Mouse (Mus musculus) midbrain, embryonic 15.5 days (tissue): ENCODE results near the gene Cela2a. TPM values are rescaled to one million over a fixed set of nuclear protein-coding genes. Genes with fewer than 3 reads are reported as not detected.

Experiments used
- ATAC-seq: fragments of 200-750 bp; cut with Nextera tagmentation; replicated peaks from 2 replicates; pipeline ENCODE4 v1.8.0; 2017; ENCODE audit warnings: moderate TSS enrichment
- H3K27ac ChIP-seq: fragments of 300-500 bp; sonication (generic); 2 replicates; pipeline ENCODE4 v1.5.1; 2015; ENCODE audit warnings: mild to moderate bottlenecking, inconsistent platforms
- H3K27me3 ChIP-seq: fragments of 300-500 bp; sonication (generic); replicated peaks from 2 replicates; pipeline ENCODE4 v1.6.1; 2015; ENCODE audit warnings: inconsistent platforms
- H3K36me3 ChIP-seq: fragments of 300-500 bp; sonication (generic); replicated peaks from 2 replicates; pipeline ENCODE4 v1.6.1; 2015; ENCODE audit warnings: inconsistent platforms
- H3K4me1 ChIP-seq: fragments of 300-500 bp; sonication (generic); 2 replicates; pipeline ENCODE4 v1.6.1; 2015; ENCODE audit warnings: inconsistent platforms
- H3K4me2 ChIP-seq: fragments of 300-500 bp; sonication (generic); 2 replicates; pipeline ENCODE4 v1.6.1; 2015; ENCODE audit warnings: inconsistent platforms, mild to moderate bottlenecking, moderate library complexity
- H3K4me3 ChIP-seq: fragments of 300-500 bp; sonication (generic); 2 replicates; pipeline ENCODE4 v1.5.1; 2015; ENCODE audit warnings: mild to moderate bottlenecking, inconsistent platforms
- H3K9ac ChIP-seq: fragments of 300-500 bp; sonication (generic); 2 replicates; pipeline ENCODE4 v1.6.1; 2015; ENCODE audit warnings: mild to moderate bottlenecking, inconsistent platforms
- H3K9me3 ChIP-seq: fragments of 300-500 bp; sonication (generic); 2 replicates; pipeline ENCODE4 v1.6.1; 2016; ENCODE audit warnings: inconsistent platforms
- WGBS: fragments of 180-500 bp; shearing (Covaris S2); methylation state at CpG from one replicate; pipeline ENCODE4 v1.1.7; 2015; ENCODE audit warnings: mixed read lengths; 5-methylcytosine and 5-hydroxymethylcytosine counted together
- polyA plus RNA-seq: library from polyadenylated mRNA; unstranded; fragments of >200 nt; fragmentation: Nextera tagmentation; extraction: Ambion mirVana; gene quantifications from 2 replicates; pipeline ENCODE4 v1.2.1, GENCODE M21; 2015

Cela2a gene
- polyA plus RNA-seq, 1 experiment from 2014 or later = 0.36 TPM

GRCm38 (mm10) chr4:141866933-141867490 lies 41.1 kb upstream of the Cela2a start:
- Histone ChIP-seq H3K27me3 (no peaks in the 10 kb centered on the region), H3K36me3 (no peaks in the 10 kb centered on the region), H3K9me3 (no peaks in the 10 kb centered on the region), H3K4me3 (no peak overlapping the region), H3K4me1 (peaks cover 46% of the 10 kb centered on the region), H3K9ac (0 out of 2 replicates have a peak overlapping the region, but pooled peaks have one; percentile 5), H3K27ac (peak overlapping the region; percentile 62), H3K4me2 (no peak overlapping the region)
- ATAC-seq = no peak
- WGBS = 18% methylated on average over 9 of the region's 10 CpGs

DNA sequence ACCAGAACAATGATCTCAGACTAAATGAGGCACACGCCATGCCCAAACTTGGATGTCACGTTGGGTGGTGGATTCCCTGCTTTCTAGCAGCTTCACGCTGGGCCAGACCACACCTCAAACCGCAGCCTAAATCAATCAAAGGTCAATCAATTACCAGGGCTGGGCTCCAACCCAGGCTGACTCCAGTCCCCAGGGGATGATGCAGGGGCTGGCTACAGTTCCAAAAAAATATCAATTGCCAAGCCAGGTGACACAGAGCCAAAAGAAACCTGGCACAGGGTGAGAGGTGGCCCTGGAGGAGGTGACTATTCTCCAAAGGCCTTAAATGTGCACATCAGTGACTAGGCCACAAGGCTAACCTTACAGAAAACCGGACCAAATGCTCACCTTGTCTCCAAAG lies 39.6 kb upstream of the Cela2a start:
- no peak overlapping the region for H3K4me2 ChIP-seq
- no peak overlapping the region for H3K4me3 ChIP-seq
- 90% methylated on average over 5 of the region's 5 CpGs for WGBS
- no peaks in the 10 kb centered on the region for H3K9me3 ChIP-seq
- H3K27me3 ChIP-seq = no peaks in the 10 kb centered on the region
- H3K9ac ChIP-seq = no peak overlapping the region
- 0 out of 2 replicates have a peak, but pooled peaks cover 9% of the 10 kb centered on the region for H3K36me3 ChIP-seq
- H3K4me1 ChIP-seq = peaks cover 32% of the 10 kb centered on the region
- no peak for ATAC-seq
- no peak overlapping the region for H3K27ac ChIP-seq

DNA sequence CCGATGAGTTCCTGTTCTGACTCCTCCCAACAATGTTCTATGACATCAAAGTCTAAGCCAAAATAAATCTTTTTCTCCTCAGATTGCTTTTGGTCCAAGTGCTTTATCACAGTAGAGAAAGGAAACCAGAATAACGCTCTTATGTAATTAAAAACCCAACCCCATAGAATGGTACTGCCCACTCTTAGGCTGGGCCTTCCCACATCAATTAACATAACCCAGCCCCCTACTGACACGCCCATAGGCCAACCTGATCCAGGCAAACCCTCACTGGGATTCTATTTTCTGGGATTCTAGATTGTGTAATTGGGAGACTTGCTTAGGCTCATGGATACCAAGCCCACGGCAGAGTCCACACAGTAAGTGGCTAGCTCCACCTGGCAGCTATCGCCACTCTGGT lies 39.0 kb upstream of the Cela2a start:
- WGBS = 97% methylated on average over 5 of the region's 5 CpGs
- H3K9me3 ChIP-seq = no peaks in the 10 kb centered on the region
- H3K9ac ChIP-seq = no peak overlapping the region
- ATAC-seq = no peak
- 0 out of 2 replicates have a peak, but pooled peaks cover 15% of the 10 kb centered on the region for H3K36me3 ChIP-seq
- H3K4me3 ChIP-seq = no peak overlapping the region
- peaks cover 26% of the 10 kb centered on the region for H3K4me1 ChIP-seq
- no peak overlapping the region for H3K27ac ChIP-seq
- no peak overlapping the region for H3K4me2 ChIP-seq
- H3K27me3 ChIP-seq = no peaks in the 10 kb centered on the region

- Histone ChIP-seq H3K4me3 (no peak overlapping the region), H3K4me2 (no peak overlapping the region), H3K27me3 (no peaks in the 10 kb centered on the region), H3K27ac (no peak overlapping the region), H3K4me1 (peaks cover 23% of the 10 kb centered on the region), H3K36me3 (0 out of 2 replicates have a peak, but pooled peaks cover 15% of the 10 kb centered on the region), H3K9ac (no peak overlapping the region), H3K9me3 (no peaks in the 10 kb centered on the region)
- WGBS = 97% methylated on average over 8 of the region's 8 CpGs
- no peak for ATAC-seq
These were observed 38.5 kb upstream of the Cela2a start for GRCm38 (mm10) chr4:141864506-141864905.

GRCm38 (mm10) chr4:141863726-141864280 lies 37.8 kb upstream of the Cela2a start:
- ATAC-seq = no peak
- no peak overlapping the region for H3K27ac ChIP-seq
- H3K36me3 ChIP-seq = 0 out of 2 replicates have a peak, but pooled peaks cover 15% of the 10 kb centered on the region
- H3K9ac ChIP-seq = no peak overlapping the region
- H3K9me3 ChIP-seq = no peaks in the 10 kb centered on the region
- H3K4me2 ChIP-seq = no peak overlapping the region
- WGBS = 92% methylated on average over 7 of the region's 7 CpGs
- H3K4me3 ChIP-seq = no peak overlapping the region
- peaks cover 20% of the 10 kb centered on the region for H3K4me1 ChIP-seq
- H3K27me3 ChIP-seq = no peaks in the 10 kb centered on the region

DNA sequence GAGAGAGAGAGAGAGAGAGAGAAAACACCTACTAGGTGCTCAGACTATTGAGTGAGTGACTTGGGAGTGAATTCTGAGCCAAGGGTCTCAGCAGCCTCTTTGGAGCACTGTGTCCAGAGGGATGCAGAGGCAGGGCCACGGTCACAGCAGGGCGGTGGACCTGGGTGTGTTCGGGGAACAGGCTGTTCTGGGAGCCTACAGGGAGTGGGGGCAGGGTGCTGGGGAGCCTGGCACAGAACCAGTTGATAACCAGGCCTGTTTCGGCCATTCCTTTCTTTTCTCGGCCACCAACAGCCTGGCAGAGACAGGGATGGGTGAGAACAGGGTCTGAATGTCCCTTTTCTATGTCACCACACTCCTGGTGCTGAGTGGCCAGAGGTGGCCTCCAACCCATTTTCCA lies 36.9 kb upstream of the Cela2a start:
- Histone ChIP-seq H3K4me1 (peaks cover 16% of the 10 kb centered on the region), H3K4me2 (no peak overlapping the region), H3K4me3 (no peak overlapping the region), H3K36me3 (0 out of 2 replicates have a peak, but pooled peaks cover 15% of the 10 kb centered on the region), H3K27me3 (no peaks in the 10 kb centered on the region), H3K9me3 (no peaks in the 10 kb centered on the region), H3K27ac (no peak overlapping the region), H3K9ac (no peak overlapping the region)
- 80% methylated on average over 5 of the region's 5 CpGs for WGBS
- no peak for ATAC-seq

GRCm38 (mm10) chr4:141861591-141862295 lies 35.8 kb upstream of the Cela2a start:
- no peak for ATAC-seq
- 0 out of 2 replicates have a peak, but pooled peaks cover 7% of the 10 kb centered on the region for H3K4me1 ChIP-seq
- H3K9me3 ChIP-seq = no peaks in the 10 kb centered on the region
- H3K36me3 ChIP-seq = 0 out of 2 replicates have a peak, but pooled peaks cover 15% of the 10 kb centered on the region
- 90% methylated on average over 17 of the region's 17 CpGs for WGBS
- no peak overlapping the region for H3K9ac ChIP-seq
- H3K4me3 ChIP-seq = no peak overlapping the region
- no peak overlapping the region for H3K27ac ChIP-seq
- no peak overlapping the region for H3K4me2 ChIP-seq
- no peaks in the 10 kb centered on the region for H3K27me3 ChIP-seq

GRCm38 (mm10) chr4:141860246-141860841 lies 34.4 kb upstream of the Cela2a start:
- H3K27me3 ChIP-seq = no peaks in the 10 kb centered on the region
- no peaks in the 10 kb centered on the region for H3K9me3 ChIP-seq
- 0 out of 2 replicates have a peak, but pooled peaks cover 2% of the 10 kb centered on the region for H3K4me1 ChIP-seq
- H3K27ac ChIP-seq = no peak overlapping the region
- WGBS = 68% methylated on average over 19 of the region's 19 CpGs
- ATAC-seq = no peak
- no peak overlapping the region for H3K4me3 ChIP-seq
- H3K36me3 ChIP-seq = 0 out of 2 replicates have a peak, but pooled peaks cover 15% of the 10 kb centered on the region
- H3K4me2 ChIP-seq = no peak overlapping the region
- no peak overlapping the region for H3K9ac ChIP-seq

DNA sequence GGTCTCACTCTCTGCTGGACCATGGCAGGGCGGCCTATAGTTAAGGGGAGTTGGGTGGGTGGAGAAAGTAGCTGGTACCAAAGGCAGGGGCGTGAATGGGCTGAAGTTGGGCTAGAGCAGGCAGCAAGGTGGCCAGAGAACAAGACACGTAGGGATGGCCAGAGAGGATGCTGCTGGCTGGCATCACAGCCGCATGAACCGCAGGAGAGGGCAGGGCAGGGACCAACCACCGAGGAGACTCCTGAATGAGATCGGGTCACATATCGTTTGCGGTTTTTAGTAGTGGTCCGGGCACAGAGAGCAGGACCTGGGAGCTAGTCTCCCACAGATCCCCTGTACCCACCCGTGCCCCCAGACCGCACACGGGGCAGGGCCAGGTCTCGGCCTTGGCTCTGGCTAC lies 33.4 kb upstream of the Cela2a start:
- ATAC-seq = no peak

GRCm38 (mm10) chr4:141858501-141858900 lies 32.5 kb upstream of the Cela2a start:
- Histone ChIP-seq H3K4me3 (no peak overlapping the region), H3K4me2 (no peak overlapping the region), H3K9me3 (no peaks in the 10 kb centered on the region), H3K36me3 (0 out of 2 replicates have a peak, but pooled peaks cover 15% of the 10 kb centered on the region), H3K4me1 (0 out of 2 replicates have a peak, but pooled peaks cover 2% of the 10 kb centered on the region), H3K27me3 (no peaks in the 10 kb centered on the region), H3K27ac (no peak overlapping the region), H3K9ac (no peak overlapping the region)
- WGBS = 88% methylated on average over 20 of the region's 20 CpGs
- no peak for ATAC-seq

More for the DNA sequence above, 33.4 kb upstream of the Cela2a start:
- H3K4me2 ChIP-seq = no peak overlapping the region
- no peak overlapping the region for H3K4me3 ChIP-seq
- no peak overlapping the region for H3K27ac ChIP-seq
- 0 out of 2 replicates have a peak, but pooled peaks cover 2% of the 10 kb centered on the region for H3K4me1 ChIP-seq
- 92% methylated on average over 14 of the region's 14 CpGs for WGBS
- no peaks in the 10 kb centered on the region for H3K9me3 ChIP-seq
- 0 out of 2 replicates have a peak, but pooled peaks cover 15% of the 10 kb centered on the region for H3K36me3 ChIP-seq
- H3K27me3 ChIP-seq = no peaks in the 10 kb centered on the region
- no peak overlapping the region for H3K9ac ChIP-seq

DNA sequence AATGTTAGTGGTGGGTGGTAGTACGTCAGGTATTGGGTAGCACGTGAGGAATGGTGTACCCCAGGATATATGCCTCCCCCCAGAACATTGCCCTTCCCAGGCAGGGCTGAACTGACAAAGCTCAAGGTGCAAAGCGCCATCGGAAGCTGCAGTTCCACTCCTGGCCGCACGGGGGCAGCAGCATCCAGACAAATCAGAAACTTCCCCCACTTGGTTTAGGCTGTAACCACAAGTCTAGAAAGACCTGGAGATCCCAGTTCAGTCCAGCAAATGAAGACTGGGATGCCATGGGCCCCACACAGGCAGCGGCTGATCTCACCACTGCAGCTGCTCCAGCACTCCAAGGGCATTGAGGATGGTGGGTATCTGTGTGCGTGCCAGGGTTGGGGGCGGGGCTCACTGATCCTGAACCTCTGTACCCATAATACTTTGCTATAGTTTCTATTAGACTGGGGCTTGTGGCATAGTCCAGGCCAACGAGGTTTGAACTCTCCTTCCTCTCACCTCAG lies 31.5 kb upstream of the Cela2a start:
- H3K4me3 ChIP-seq = no peak overlapping the region
- 0 out of 2 replicates have a peak, but pooled peaks cover 2% of the 10 kb centered on the region for H3K4me1 ChIP-seq
- ATAC-seq = peak; percentile 75
- 18% methylated on average over 10 of the region's 10 CpGs for WGBS
- no peak overlapping the region for H3K9ac ChIP-seq
- no peak overlapping the region for H3K4me2 ChIP-seq
- H3K36me3 ChIP-seq = 0 out of 2 replicates have a peak, but pooled peaks cover 15% of the 10 kb centered on the region
- no peaks in the 10 kb centered on the region for H3K9me3 ChIP-seq
- no peaks in the 10 kb centered on the region for H3K27me3 ChIP-seq
- H3K27ac ChIP-seq = peak overlapping the region; percentile 32; the same call in 1 of the 2 replicates

GRCm38 (mm10) chr4:141853437-141853836 lies 27.5 kb upstream of the Cela2a start:
- no peak overlapping the region for H3K27ac ChIP-seq
- H3K27me3 ChIP-seq = no peaks in the 10 kb centered on the region
- 71% methylated on average over 9 of the region's 9 CpGs for WGBS
- no peak overlapping the region for H3K4me2 ChIP-seq
- H3K4me1 ChIP-seq = 0 out of 2 replicates have a peak, but pooled peaks cover 2% of the 10 kb centered on the region
- no peak for ATAC-seq
- H3K36me3 ChIP-seq = no peaks in the 10 kb centered on the region
- H3K9me3 ChIP-seq = no peaks in the 10 kb centered on the region
- no peak overlapping the region for H3K4me3 ChIP-seq
- no peak overlapping the region for H3K9ac ChIP-seq
